Mouse (Mus musculus): ENCODE results near the gene Pacs2. TPM values are rescaled to one million over a fixed set of nuclear protein-coding genes. Genes with fewer than 3 reads are reported as not detected.
A peak's percentile ranks its signal among the peaks of the same experiment; 100 is the strongest.

The Pacs2 gene
- polyA plus RNA-seq, 1 experiment = 89.3 TPM

DNA sequence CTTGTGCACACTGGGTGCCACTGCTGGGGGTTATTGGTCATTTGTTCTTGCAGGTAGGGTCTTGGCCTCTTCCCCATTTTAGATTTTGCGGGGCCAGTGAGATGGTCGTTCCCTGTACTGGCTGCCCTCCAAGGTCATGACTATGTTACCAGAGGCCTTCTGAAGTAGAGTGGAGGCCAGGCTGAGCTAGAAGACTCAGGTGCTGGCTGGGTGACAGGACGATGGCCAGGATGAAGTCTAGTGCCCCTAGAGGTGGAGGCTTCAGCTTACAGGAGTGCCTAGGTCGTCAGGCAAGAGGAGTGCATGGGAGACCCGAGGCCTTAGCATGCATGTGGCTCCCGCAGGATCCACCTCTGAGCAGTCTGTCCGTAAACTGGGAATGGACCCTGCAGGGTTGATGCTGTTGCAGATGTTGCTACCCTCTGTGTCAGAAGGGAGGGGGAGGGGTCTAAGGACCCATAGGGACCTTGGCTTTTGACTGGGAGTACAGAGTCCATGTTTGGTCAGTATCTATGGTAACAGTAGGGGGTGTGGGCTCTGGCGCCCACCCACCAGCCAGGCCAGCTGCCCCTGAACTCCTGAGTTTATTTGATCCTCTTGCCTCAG, 89.6 kb downstream of the Pacs2 start:
- no peaks in the 10 kb centered on the region for H3K36me3 ChIP-seq (ENCODE audit: control insufficient read depth, insufficient read depth)
- no peak overlapping the region for H3K4me2 ChIP-seq (ENCODE audit: low read depth)
- H3K4me3 ChIP-seq = no peak overlapping the region
- no peak overlapping the region for H3ac ChIP-seq (ENCODE audit: control insufficient read depth, insufficient read length)
- TF ChIP-seq TCF12 (IDR thresholded peaks at IDR 0.05; ENCODE audit: insufficient read depth, poor library complexity, severe bottlenecking) (no peak), SRF (IDR thresholded peaks at IDR 0.05; ENCODE audit: control insufficient read depth, insufficient read length, low read depth) (no peak), MAX (IDR thresholded peaks at IDR 0.05; ENCODE audit: low read depth) (no peak), MYOG (IDR thresholded peaks at IDR 0.05; ENCODE audit: control insufficient read depth in 1 of 3, insufficient read depth in 1 of 3, insufficient read length in 2 of 3, low read depth in 2 of 3) (no peak), TCF3 (IDR thresholded peaks at IDR 0.05; ENCODE audit: insufficient read length, low read depth) (no peak), MYOD1 (IDR thresholded peaks at IDR 0.05; ENCODE audit: control insufficient read depth in 1 of 3, insufficient read length in 2 of 3, low read depth in 2 of 3) (no peak), USF1 (IDR thresholded peaks at IDR 0.05; ENCODE audit: low read depth) (no peak), POLR2A (IDR thresholded peaks at IDR 0.05; ENCODE audit: insufficient read length, low read depth) (no peak), REST (IDR thresholded peaks at IDR 0.05; ENCODE audit: insufficient read depth, insufficient read length) (no peak), CEBPB (IDR thresholded peaks at IDR 0.05; ENCODE audit: insufficient read depth, poor library complexity, severe bottlenecking) (no peak), POLR2AphosphoS2 (IDR thresholded peaks at IDR 0.05; ENCODE audit: insufficient read length, low read depth) (no peak), E2F4 (IDR thresholded peaks at IDR 0.05; ENCODE audit: insufficient read depth) (no peak)
- H3K27me3 ChIP-seq (ENCODE audit: control insufficient read depth, insufficient read depth, insufficient read length) = no peaks in the 10 kb centered on the region
- H3K79me2 ChIP-seq (ENCODE audit: control insufficient read depth, insufficient read depth) = peaks cover 98% of the 10 kb centered on the region

DNA sequence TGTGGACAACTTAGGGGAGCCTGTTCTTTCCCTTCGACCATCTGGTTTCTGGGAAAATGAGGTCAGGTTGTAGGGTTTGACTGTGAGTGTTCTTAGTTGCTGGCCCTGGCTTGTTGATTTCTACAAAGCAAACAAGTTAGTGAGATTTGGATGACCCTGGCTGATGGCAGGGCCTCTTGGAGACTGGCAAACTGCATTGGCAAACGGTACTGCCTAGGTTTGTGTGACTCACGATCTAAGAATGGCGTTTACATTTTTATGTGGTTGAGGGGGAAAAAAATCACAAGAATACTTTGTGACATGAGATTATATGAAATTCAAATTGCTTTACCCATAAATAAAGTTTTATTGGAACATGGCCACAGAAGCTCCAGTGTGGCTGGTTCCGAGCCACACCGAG, 92.1 kb downstream of the Pacs2 start:
- TF ChIP-seq POLR2AphosphoS2 (IDR thresholded peaks at IDR 0.05; ENCODE audit: insufficient read length, low read depth) (no peak), E2F4 (IDR thresholded peaks at IDR 0.05; ENCODE audit: insufficient read depth) (no peak), MYOD1 (IDR thresholded peaks at IDR 0.05; ENCODE audit: control insufficient read depth in 1 of 3, insufficient read length in 2 of 3, low read depth in 2 of 3) (no peak), SRF (IDR thresholded peaks at IDR 0.05; ENCODE audit: control insufficient read depth, insufficient read length, low read depth) (no peak), REST (IDR thresholded peaks at IDR 0.05; ENCODE audit: insufficient read depth, insufficient read length) (no peak), MYOG (IDR thresholded peaks at IDR 0.05; ENCODE audit: control insufficient read depth in 1 of 3, insufficient read depth in 1 of 3, insufficient read length in 2 of 3, low read depth in 2 of 3) (no peak), MAX (IDR thresholded peaks at IDR 0.05; ENCODE audit: low read depth) (no peak), USF1 (IDR thresholded peaks at IDR 0.05; ENCODE audit: low read depth) (no peak), TCF12 (IDR thresholded peaks at IDR 0.05; ENCODE audit: insufficient read depth, poor library complexity, severe bottlenecking) (no peak), TCF3 (IDR thresholded peaks at IDR 0.05; ENCODE audit: insufficient read length, low read depth) (no peak), POLR2A (IDR thresholded peaks at IDR 0.05; ENCODE audit: insufficient read length, low read depth) (no peak), CEBPB (IDR thresholded peaks at IDR 0.05; ENCODE audit: insufficient read depth, poor library complexity, severe bottlenecking) (no peak)

DNA sequence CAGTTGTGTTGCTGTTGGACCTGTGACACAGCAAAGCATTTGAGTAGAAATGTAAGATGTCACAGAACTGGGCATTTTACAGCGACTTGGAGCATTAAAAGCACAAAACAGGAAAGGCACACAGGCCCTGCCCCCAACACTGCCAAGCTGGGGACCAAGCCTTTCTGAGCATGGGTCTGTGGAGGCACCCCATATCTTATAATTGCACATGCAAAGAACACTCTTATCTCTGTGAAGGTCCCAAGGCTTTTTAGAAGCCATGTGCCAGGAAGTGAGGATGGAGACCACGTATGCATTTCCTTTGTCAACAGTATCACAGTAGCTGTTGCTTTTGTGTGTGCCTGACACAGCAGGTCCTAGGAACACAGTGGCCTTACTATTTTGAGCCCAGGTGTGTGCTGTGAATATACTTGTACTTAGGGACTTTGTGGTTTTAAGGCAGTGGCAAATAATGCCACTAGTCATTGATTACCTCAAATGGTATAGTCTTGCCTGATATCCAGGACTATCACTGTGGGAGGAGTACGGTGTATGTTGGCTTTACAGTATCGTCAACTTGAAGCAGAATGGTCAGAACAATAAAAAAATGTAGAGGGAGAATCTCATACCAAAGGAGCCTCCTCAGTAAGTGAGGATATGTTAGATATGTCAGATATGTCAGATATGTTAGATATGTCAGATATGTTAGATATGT, 93.3 kb downstream of the Pacs2 start:
- TF ChIP-seq MAX (IDR thresholded peaks at IDR 0.05; ENCODE audit: low read depth) (no peak), CEBPB (IDR thresholded peaks at IDR 0.05; ENCODE audit: insufficient read depth, poor library complexity, severe bottlenecking) (no peak), MYOG (IDR thresholded peaks at IDR 0.05; ENCODE audit: control insufficient read depth in 1 of 3, insufficient read depth in 1 of 3, insufficient read length in 2 of 3, low read depth in 2 of 3) (no peak), E2F4 (IDR thresholded peaks at IDR 0.05; ENCODE audit: insufficient read depth) (no peak), POLR2A (IDR thresholded peaks at IDR 0.05; ENCODE audit: insufficient read length, low read depth) (no peak), TCF3 (IDR thresholded peaks at IDR 0.05; ENCODE audit: insufficient read length, low read depth) (no peak), USF1 (IDR thresholded peaks at IDR 0.05; ENCODE audit: low read depth) (no peak), SRF (IDR thresholded peaks at IDR 0.05; ENCODE audit: control insufficient read depth, insufficient read length, low read depth) (no peak), MYOD1 (IDR thresholded peaks at IDR 0.05; ENCODE audit: control insufficient read depth in 1 of 3, insufficient read length in 2 of 3, low read depth in 2 of 3) (no peak), POLR2AphosphoS2 (IDR thresholded peaks at IDR 0.05; ENCODE audit: insufficient read length, low read depth) (no peak), TCF12 (IDR thresholded peaks at IDR 0.05; ENCODE audit: insufficient read depth, poor library complexity, severe bottlenecking) (no peak), REST (IDR thresholded peaks at IDR 0.05; ENCODE audit: insufficient read depth, insufficient read length) (no peak)
- Histone ChIP-seq H3K79me2 (ENCODE audit: control insufficient read depth, insufficient read depth) (peaks cover 87% of the 10 kb centered on the region), H3ac (ENCODE audit: control insufficient read depth, insufficient read length) (no peak overlapping the region), H3K27me3 (ENCODE audit: control insufficient read depth, insufficient read depth, insufficient read length) (no peaks in the 10 kb centered on the region), H3K4me2 (ENCODE audit: low read depth) (no peak overlapping the region), H3K36me3 (ENCODE audit: control insufficient read depth, insufficient read depth) (peaks cover 8% of the 10 kb centered on the region), H3K4me3 (no peak overlapping the region)

More for the DNA sequence above, 92.1 kb downstream of the Pacs2 start:
- Histone ChIP-seq H3K27me3 (ENCODE audit: control insufficient read depth, insufficient read depth, insufficient read length) (no peaks in the 10 kb centered on the region), H3K4me3 (no peak overlapping the region), H3K36me3 (ENCODE audit: control insufficient read depth, insufficient read depth) (no peaks in the 10 kb centered on the region), H3K79me2 (ENCODE audit: control insufficient read depth, insufficient read depth) (peaks cover 89% of the 10 kb centered on the region), H3ac (ENCODE audit: control insufficient read depth, insufficient read length) (no peak overlapping the region), H3K4me2 (ENCODE audit: low read depth) (peak overlapping the region; percentile 35)

DNA sequence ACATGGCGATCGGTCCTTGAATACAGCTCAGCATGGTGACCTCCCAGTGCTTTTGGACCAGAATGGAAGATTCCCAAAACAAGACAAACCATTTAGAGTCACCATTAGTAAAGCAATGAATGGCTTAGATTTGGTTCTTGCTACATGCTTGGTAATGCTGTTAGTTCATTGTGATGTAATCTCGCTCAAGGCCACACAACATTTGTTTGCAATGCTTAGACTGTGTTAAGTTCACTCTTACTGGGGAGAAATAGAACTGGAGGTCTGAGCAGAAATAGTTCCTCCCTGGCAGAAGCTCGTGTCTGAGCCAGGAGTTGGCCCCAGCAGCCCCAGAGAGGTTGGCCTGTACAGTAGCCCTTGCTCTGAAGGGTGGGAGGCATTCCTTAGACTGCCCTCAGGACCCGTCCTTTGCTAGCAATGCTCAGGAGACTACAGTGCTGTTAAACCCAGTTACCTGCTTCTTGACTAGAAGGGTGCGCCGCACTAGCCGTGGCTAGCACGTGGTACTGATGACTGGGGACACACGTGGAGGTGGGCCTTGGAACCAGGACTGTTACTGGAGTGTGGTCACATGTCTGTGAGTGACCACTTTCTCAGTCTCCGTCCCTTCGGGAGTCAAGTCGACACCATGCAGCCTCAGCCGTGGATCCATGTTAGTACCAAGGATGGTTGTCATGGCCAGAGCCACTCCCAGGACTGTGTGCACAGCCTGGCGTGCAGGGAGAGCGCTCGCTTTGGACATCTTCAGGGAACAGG, 94.4 kb downstream of the Pacs2 start:
- H3K36me3 ChIP-seq (ENCODE audit: control insufficient read depth, insufficient read depth) = peaks cover 12% of the 10 kb centered on the region
- no peak overlapping the region for H3K4me3 ChIP-seq
- no peaks in the 10 kb centered on the region for H3K27me3 ChIP-seq (ENCODE audit: control insufficient read depth, insufficient read depth, insufficient read length)
- TF ChIP-seq MYOG (IDR thresholded peaks at IDR 0.05; ENCODE audit: control insufficient read depth in 1 of 3, insufficient read depth in 1 of 3, insufficient read length in 2 of 3, low read depth in 2 of 3) (no peak), SRF (IDR thresholded peaks at IDR 0.05; ENCODE audit: control insufficient read depth, insufficient read length, low read depth) (no peak), POLR2AphosphoS2 (IDR thresholded peaks at IDR 0.05; ENCODE audit: insufficient read length, low read depth) (no peak), MYOD1 (IDR thresholded peaks at IDR 0.05; ENCODE audit: control insufficient read depth in 1 of 3, insufficient read length in 2 of 3, low read depth in 2 of 3) (no peak), POLR2A (IDR thresholded peaks at IDR 0.05; ENCODE audit: insufficient read length, low read depth) (no peak), TCF3 (IDR thresholded peaks at IDR 0.05; ENCODE audit: insufficient read length, low read depth) (no peak), USF1 (IDR thresholded peaks at IDR 0.05; ENCODE audit: low read depth) (no peak), MAX (IDR thresholded peaks at IDR 0.05; ENCODE audit: low read depth) (no peak), E2F4 (IDR thresholded peaks at IDR 0.05; ENCODE audit: insufficient read depth) (no peak), REST (IDR thresholded peaks at IDR 0.05; ENCODE audit: insufficient read depth, insufficient read length) (no peak), CEBPB (IDR thresholded peaks at IDR 0.05; ENCODE audit: insufficient read depth, poor library complexity, severe bottlenecking) (no peak), TCF12 (IDR thresholded peaks at IDR 0.05; ENCODE audit: insufficient read depth, poor library complexity, severe bottlenecking) (no peak)
- H3K79me2 ChIP-seq (ENCODE audit: control insufficient read depth, insufficient read depth) = peaks cover 78% of the 10 kb centered on the region
- H3ac ChIP-seq (ENCODE audit: control insufficient read depth, insufficient read length) = no peak overlapping the region
- no peak overlapping the region for H3K4me2 ChIP-seq (ENCODE audit: low read depth)
